In genomic region chr17:5293653-5294584, GRCm38 (mm10) we compare ENCODE assay signal across 10 mouse cellular contexts.
DNase-seq lines count a peak whose midpoint lies in the region; ATAC-seq and TF ChIP-seq lines count a peak whose summit lies in the region.
"Had no signal": no experiment of that assay in that cellular context is flagged by ENCODE, and none has a peak within 500 bp of the region (broad histone marks: within the 10 kb centered on the region; RNA-seq: fewer than 3 reads in every experiment).

No protein-coding gene starts in this region.

- no peak overlapping the region for H3K9ac ChIP-seq in liver, embryonic 15.5 days
- H3K9ac ChIP-seq in liver, embryonic 11.5 days (ENCODE audit: low read depth, low read length): no peak overlapping the region
- H3K9ac ChIP-seq in embryonic facial prominence, embryonic 11.5 days (replicated peaks; ENCODE audit: low read length): no peak overlapping the region
- no peak overlapping the region for H3K9ac ChIP-seq in midbrain, embryonic 15.5 days
- H3K9ac ChIP-seq: embryonic facial prominence, embryonic 12.5 days had no signal

- no peak overlapping the region for H3K4me3 ChIP-seq in liver, embryonic 15.5 days (replicated peaks)
- no peak overlapping the region for H3K4me3 ChIP-seq in liver, embryonic 11.5 days (ENCODE audit: low read depth, low read length)
- no peak overlapping the region for H3K4me3 ChIP-seq in embryonic facial prominence, embryonic 11.5 days (ENCODE audit: low read depth, low read length)
- H3K4me3 ChIP-seq in midbrain, embryonic 15.5 days: no peak overlapping the region
- H3K4me3 ChIP-seq: embryonic facial prominence, embryonic 12.5 days had no signal

- H3K27ac ChIP-seq in liver, embryonic 15.5 days (replicated peaks): 0 out of 2 replicates have a peak overlapping the region, but pooled peaks have one; percentile 9
- no peak overlapping the region for H3K27ac ChIP-seq in liver, embryonic 11.5 days (ENCODE audit: low read depth, low read length)
- H3K27ac ChIP-seq in embryonic facial prominence, embryonic 11.5 days (replicated peaks; ENCODE audit: low read depth, low read length): no peak overlapping the region
- 0 out of 2 replicates have a peak overlapping the region, but pooled peaks have one; percentile 55 for H3K27ac ChIP-seq in midbrain, embryonic 15.5 days
- H3K27ac ChIP-seq: embryonic facial prominence, embryonic 12.5 days had no signal

- H3K9me3 ChIP-seq in liver, embryonic 15.5 days (replicated peaks): no peaks in the 10 kb centered on the region
- no peaks in the 10 kb centered on the region for H3K9me3 ChIP-seq in liver, embryonic 11.5 days (ENCODE audit: control insufficient read depth, low read length)
- no peaks in the 10 kb centered on the region for H3K9me3 ChIP-seq in embryonic facial prominence, embryonic 11.5 days (replicated peaks; ENCODE audit: control insufficient read depth, low read length)
- no peaks in the 10 kb centered on the region for H3K9me3 ChIP-seq in midbrain, embryonic 15.5 days
- H3K9me3 ChIP-seq: embryonic facial prominence, embryonic 12.5 days had no signal

- intact Hi-C loops in gastrocnemius, postnatal 14 days (cut with DNase I; ENCODE audit: low total_unique reads): no loop called here

- 61% methylated on average over 9 of the region's 9 CpGs for whole genome bisulfite sequencing in liver, embryonic 15.5 days (ENCODE audit: insufficient replicate concordance)
- WGBS in liver, embryonic 11.5 days: 82% methylated on average over 9 of the region's 9 CpGs
- WGBS in embryonic facial prominence, embryonic 11.5 days: 70% methylated on average over 9 of the region's 9 CpGs
- 48% methylated on average over 9 of the region's 9 CpGs for WGBS in midbrain, embryonic 15.5 days

- H3K4me2 ChIP-seq in liver, embryonic 15.5 days: no peak overlapping the region
- H3K4me2 ChIP-seq in liver, embryonic 11.5 days: no peak overlapping the region
- H3K4me2 ChIP-seq in embryonic facial prominence, embryonic 11.5 days (ENCODE audit: low read depth, low read length): no peak overlapping the region
- no peak overlapping the region for H3K4me2 ChIP-seq in midbrain, embryonic 15.5 days
- H3K4me2 ChIP-seq: embryonic facial prominence, embryonic 12.5 days had no signal

- ATAC-seq in liver, embryonic 15.5 days (ENCODE audit: insufficient read depth): no peak
- ATAC-seq in liver, embryonic 11.5 days (replicated peaks; ENCODE audit: low FRiP score): no peak
- 0 out of 2 replicates have a peak, but pooled peaks have one; percentile 32 for ATAC-seq in embryonic facial prominence, embryonic 11.5 days (replicated peaks; ENCODE audit: insufficient number of reproducible peaks, low FRiP score, low TSS enrichment, low read depth)
- ATAC-seq in midbrain, embryonic 15.5 days (replicated peaks): no peak
- ATAC-seq in activated CD4-positive, CD25-positive, alpha-beta regulatory T cell, adult 4 months: no peak

- H3K27me3 ChIP-seq in liver, embryonic 15.5 days: no peaks in the 10 kb centered on the region
- H3K27me3 ChIP-seq in liver, embryonic 11.5 days (replicated peaks; ENCODE audit: control insufficient read depth, insufficient read depth, low read length): no peaks in the 10 kb centered on the region
- H3K27me3 ChIP-seq in embryonic facial prominence, embryonic 11.5 days (ENCODE audit: control insufficient read depth, insufficient read depth, low read length): no peaks in the 10 kb centered on the region
- H3K27me3 ChIP-seq in midbrain, embryonic 15.5 days (replicated peaks): no peaks in the 10 kb centered on the region
- H3K27me3 ChIP-seq: embryonic facial prominence, embryonic 12.5 days had no signal

- TF ChIP-seq CTCF in brain, embryonic 14.5 days (IDR thresholded peaks at IDR 0.05; ENCODE audit: borderline replicate concordance, extremely low read depth, insufficient read depth, insufficient read length): no peak

- DNase-seq in liver, embryonic 11.5 days (ENCODE audit: low spot score): no peak
- DNase-seq in brain, embryonic 14.5 days (ENCODE audit: low read depth): peak; percentile 69
- peak; percentile 11 for DNase-seq in embryonic facial prominence, embryonic 11.5 days (ENCODE audit: low spot score)
- DNase-seq in heart, adult 9 months (ENCODE audit: low spot score in 2 of 2): no peak
- no peak for DNase-seq in gastrocnemius, postnatal 14 days
- DNase-seq: thymus, postnatal 14 days had no signal

- TF ChIP-seq POLR2A in brain, embryonic 14.5 days (IDR thresholded peaks at IDR 0.05; ENCODE audit: borderline replicate concordance, extremely low read depth, insufficient read depth, insufficient read length, poor library complexity, severe bottlenecking): no peak

- H3K4me1 ChIP-seq in liver, embryonic 15.5 days (replicated peaks): peaks cover 9% of the 10 kb centered on the region; the same call in 1 of the 2 replicates
- H3K4me1 ChIP-seq in liver, embryonic 11.5 days (replicated peaks; ENCODE audit: control insufficient read depth, insufficient read depth, low read length): no peaks in the 10 kb centered on the region
- no peaks in the 10 kb centered on the region for H3K4me1 ChIP-seq in embryonic facial prominence, embryonic 11.5 days (ENCODE audit: control insufficient read depth, insufficient read depth, low read length)
- peaks cover 32% of the 10 kb centered on the region for H3K4me1 ChIP-seq in midbrain, embryonic 15.5 days
- H3K4me1 ChIP-seq: embryonic facial prominence, embryonic 12.5 days had no signal

- peaks cover 9% of the 10 kb centered on the region for H3K36me3 ChIP-seq in liver, embryonic 15.5 days (replicated peaks)
- H3K36me3 ChIP-seq in liver, embryonic 11.5 days (ENCODE audit: control insufficient read depth, insufficient read depth, low read length): peaks cover 10% of the 10 kb centered on the region
- H3K36me3 ChIP-seq in embryonic facial prominence, embryonic 11.5 days (replicated peaks; ENCODE audit: control insufficient read depth, insufficient read depth, low read depth, low read length): peaks cover 8% of the 10 kb centered on the region
- peaks cover 7% of the 10 kb centered on the region; the same call in 1 of the 2 replicates for H3K36me3 ChIP-seq in midbrain, embryonic 15.5 days (replicated peaks)

Comparison
In these comparisons a context has a peak if more than half of its experiments do, and no peak if none do; other contexts are left out.
1. H3K27ac ChIP-seq: peak in liver, embryonic 15.5 days (single experiment) and midbrain, embryonic 15.5 days (single experiment); none in liver, embryonic 11.5 days (single experiment) and embryonic facial prominence, embryonic 11.5 days (single experiment).
2. DNase-seq: peak in brain, embryonic 14.5 days (single experiment) and embryonic facial prominence, embryonic 11.5 days (single experiment); none in liver, embryonic 11.5 days (single experiment), heart, adult 9 months (0 of 2) and gastrocnemius, postnatal 14 days (single experiment).